Mouse (Mus musculus): ENCODE measurements around the gene Hadha. TPM values are rescaled to one million over a fixed set of nuclear protein-coding genes. Genes with fewer than 3 reads are reported as not detected.

The Hadha gene
- total RNA-seq (2012; rRNA removed): 73.6 and 76.0 TPM in 2 replicates
- total RNA-seq (2014; rRNA removed): 82.8 and 83.0 TPM in 2 replicates
- polyA plus RNA-seq (2012; ENCODE audit: insufficient read length, low read depth): 117 and 132 TPM in 2 replicates

- H3K4me3 ChIP-seq (replicated peaks in 1 of 3; ENCODE audit: low read depth in 2 of 3, low read length in 2 of 3, poor library complexity in 1 of 3): peak within 1 kb of the TSS; percentile 77 to 93 (median 82)
- peak within 1 kb of the TSS; percentile 94 for H3K9ac ChIP-seq (ENCODE audit: insufficient read depth, low read depth)
- H3K4me2 ChIP-seq (ENCODE audit: insufficient read depth, low read depth, poor library complexity, severe bottlenecking): peak within 1 kb of the TSS; percentile 98
- peaks cover 33% of the 10 kb centered on the region for H3K79me2 ChIP-seq (replicated peaks; ENCODE audit: control insufficient read depth, extremely low read depth, insufficient read depth, poor library complexity, severe bottlenecking)
- in situ Hi-C loops (cut with MboI; ENCODE audit: low pct_ligation_motif_present, low pct_unique_long_range_greater_than_20kb, low sequenced_read_pairs): no loop called here
- peak within 1 kb of the TSS; percentile 70 for H3K27ac ChIP-seq (ENCODE audit: insufficient read depth, low read depth)
- peaks cover 0 to 11% of the 10 kb centered on the region in 2 experiments for H3K36me3 ChIP-seq (replicated peaks in 1 of 2; ENCODE audit: control insufficient read depth in 1 of 2, insufficient read depth in 1 of 2, low read length in 1 of 2)
- peaks cover 2 to 30% of the 10 kb centered on the region in 2 experiments; a peak in 3 of 4 replicates for H3K4me1 ChIP-seq (ENCODE audit: control insufficient read depth in 1 of 2, insufficient read depth in 2 of 2)
- peak; percentile 83 for DNase-seq (ENCODE audit: extremely low read depth)
- H3K27me3 ChIP-seq (replicated peaks): no peaks in the 10 kb centered on the region
- dilution Hi-C loops (cut with MboI; ENCODE audit: extremely low pct_ligation_motif_present, extremely low pct_unique_long_range_greater_than_20kb, low sequenced_read_pairs): no loop called here
- H3K9me3 ChIP-seq (replicated peaks; ENCODE audit: low read length): no peaks in the 10 kb centered on the region
- TF ChIP-seq CHD1 (IDR thresholded peaks at IDR 0.05; ENCODE audit: low read depth, low read length) (no peak), JUND (conservative IDR thresholded peaks at IDR 0.05; ENCODE audit: low read depth, low read length) (no peak), SMC3 (IDR thresholded peaks at IDR 0.05; ENCODE audit: low read depth, low read length) (no peak), ZMIZ1 (IDR thresholded peaks at IDR 0.05; ENCODE audit: low read depth, low read length) (peak; percentile 85), MYC (IDR thresholded peaks at IDR 0.05; ENCODE audit: low read depth, low read length) (no peak), ZNF384 (IDR thresholded peaks at IDR 0.05; ENCODE audit: low read depth, low read length) (no peak), ETS1 (conservative IDR thresholded peaks at IDR 0.05; ENCODE audit: low read depth, low read length) (no peak), SIN3A (IDR thresholded peaks at IDR 0.05; ENCODE audit: low read length) (peak; percentile 71), IRF4 (IDR thresholded peaks at IDR 0.05; ENCODE audit: low read depth, low read length) (peak; percentile 16; the same call in 1 of the 2 replicates), ZC3H11A (IDR thresholded peaks at IDR 0.05; ENCODE audit: low read depth, low read length) (no peak), JUN (IDR thresholded peaks at IDR 0.05; ENCODE audit: insufficient read depth, low read depth, low read length) (no peak), E2F4 (IDR thresholded peaks at IDR 0.05; ENCODE audit: insufficient replicate concordance, low read depth, low read length) (no peak), HCFC1 (IDR thresholded peaks at IDR 0.05; ENCODE audit: low read depth, low read length) (peak; percentile 84), POLR2AphosphoS2 (IDR thresholded peaks at IDR 0.05; ENCODE audit: low read depth, low read length) (peak; percentile 80; the same call in 1 of the 2 replicates), NELFE (IDR thresholded peaks at IDR 0.05; ENCODE audit: low read depth, low read length) (peak; percentile 86), USF2 (conservative IDR thresholded peaks at IDR 0.05; ENCODE audit: low read depth, low read length) (no peak), MAZ (IDR thresholded peaks at IDR 0.05; ENCODE audit: low read depth, low read length) (peak; percentile 97), NRF1 (IDR thresholded peaks at IDR 0.05; ENCODE audit: low read depth, low read length) (0 out of 2 replicates have a peak, but pooled peaks have one; percentile 16), PAX5 (IDR thresholded peaks at IDR 0.05; ENCODE audit: low read length) (no peak), CHD2 (IDR thresholded peaks at IDR 0.05; ENCODE audit: low read length) (no peak), TBP (conservative IDR thresholded peaks at IDR 0.05; ENCODE audit: low read depth, low read length) (peak; percentile 79), USF1 (IDR thresholded peaks at IDR 0.05; ENCODE audit: low read depth, low read length) (no peak), BHLHE40 (IDR thresholded peaks at IDR 0.05; ENCODE audit: low read depth, low read length) (no peak), CTCF (conservative IDR thresholded peaks at IDR 0.05 in 1 of 2, IDR thresholded peaks at IDR 0.05 in 1 of 2; ENCODE audit: low read depth in 2 of 2, low read length in 2 of 2) (no peak), RCOR1 (conservative IDR thresholded peaks at IDR 0.05; ENCODE audit: low read depth, low read length) (no peak), EP300 (IDR thresholded peaks at IDR 0.05; ENCODE audit: low read length) (no peak), ELF1 (IDR thresholded peaks at IDR 0.05; ENCODE audit: low read depth, low read length) (peak; percentile 13; the same call in 1 of the 2 replicates), RAD21 (IDR thresholded peaks at IDR 0.05; ENCODE audit: low read depth, low read length) (no peak), MAFK (IDR thresholded peaks at IDR 0.05; ENCODE audit: insufficient replicate concordance, low read length) (no peak), MAX (IDR thresholded peaks at IDR 0.05; ENCODE audit: low read length) (peak; percentile 100), GABPA (IDR thresholded peaks at IDR 0.05; ENCODE audit: insufficient replicate concordance, low read depth, low read length) (no peak), POLR2A (IDR thresholded peaks at IDR 0.05; ENCODE audit: low read depth, low read length) (peak; percentile 92), MEF2A (IDR thresholded peaks at IDR 0.05; ENCODE audit: borderline replicate concordance, low read depth, low read length) (0 out of 2 replicates have a peak, but pooled peaks have one; percentile 36), ZKSCAN1 (IDR thresholded peaks at IDR 0.05; ENCODE audit: borderline replicate concordance, low read depth, low read length) (no peak), KAT2A (IDR thresholded peaks at IDR 0.05; ENCODE audit: insufficient replicate concordance, low read length) (0 out of 2 replicates have a peak, but pooled peaks have one; percentile 30), UBTF (IDR thresholded peaks at IDR 0.05; ENCODE audit: low read depth, low read length) (no peak), MXI1 (IDR thresholded peaks at IDR 0.05; ENCODE audit: low read depth, low read length) (0 out of 2 replicates have a peak, but pooled peaks have one; percentile 75)
These were observed at the start of gene Hadha, which contains the start of gene Hadhb for GRCm38 (mm10) chr5:30154474-30155394. TSS of gene Hadha (minus strand) at chr5:30155162. TSS of gene Hadhb (plus strand) at chr5:30155248.

Measured in CH12.LX (cell line).